Mouse (Mus musculus) inflammation-experienced regulatory T-cells (primary cell): Measurements from ENCODE around the gene Mfsd5. TPM values are rescaled to one million over a fixed set of nuclear protein-coding genes. Genes with fewer than 3 reads are reported as not detected.

Experiments
- polyA plus RNA-seq, 2 experiments: library from polyadenylated mRNA; unstranded; fragments of 100-300 nt; shearing (Covaris generic); gene quantifications; one replicate each; pipeline ENCODE4 v1.2.1; 2017

Mfsd5 gene
- polyA plus RNA-seq = 100 to 1,000 TPM; 101 to 121 TPM

DNA sequence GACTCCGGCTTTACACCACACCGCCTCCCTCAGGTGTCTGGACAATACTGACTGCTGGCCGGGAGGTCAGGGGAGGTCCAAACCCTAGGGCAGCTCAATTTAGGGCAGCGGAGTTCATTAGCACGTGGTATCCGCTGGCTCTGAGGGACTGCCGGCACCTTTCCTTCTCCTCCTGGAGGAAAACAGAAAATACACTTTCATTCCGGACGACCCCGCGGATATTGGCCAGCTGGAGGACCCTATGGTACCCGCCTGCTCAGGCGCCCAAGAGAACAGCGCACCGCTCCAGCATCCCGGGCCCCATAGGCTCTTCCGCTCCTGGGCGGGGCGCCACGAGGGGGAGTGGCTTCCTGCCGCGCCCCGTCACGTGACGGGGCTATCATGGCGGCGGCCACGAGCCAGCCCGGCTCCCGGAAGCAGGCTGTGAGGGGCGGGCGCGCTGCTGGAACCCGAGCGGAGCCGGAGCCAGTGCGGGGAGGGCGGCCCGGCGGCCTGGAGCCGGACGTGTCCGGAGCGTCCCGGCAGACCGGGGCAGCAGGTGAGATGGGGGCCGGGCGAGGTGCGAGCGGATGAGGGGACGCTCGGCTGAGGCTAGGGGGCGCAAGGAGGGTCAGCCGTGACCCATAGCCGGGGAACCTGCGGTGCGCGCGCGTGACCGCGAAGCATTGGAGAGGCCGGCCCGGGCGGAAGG lies at the start of gene Mfsd5:
TSS of gene Mfsd5 (plus strand) at position 363 of the 691 bp plus-strand sequence.

DNA sequence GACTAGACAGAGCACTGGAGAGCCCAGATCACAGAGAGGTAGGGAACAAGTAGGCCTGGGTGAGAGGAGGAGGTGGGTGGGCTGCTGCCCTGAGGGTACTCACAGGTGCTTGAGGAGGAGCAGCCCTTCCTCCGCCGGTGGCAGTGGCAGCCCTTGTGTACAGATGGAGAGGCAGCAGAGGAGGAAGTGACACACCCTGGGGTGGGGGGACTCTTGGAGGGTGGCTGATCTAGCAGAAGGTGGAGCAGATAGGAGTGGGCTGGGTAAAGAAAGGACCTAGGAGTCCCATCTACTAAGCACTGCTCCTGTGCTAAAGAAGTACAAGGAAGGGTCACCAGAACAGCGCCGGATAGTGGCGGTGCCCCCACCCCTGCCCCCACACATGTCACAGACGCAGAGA lies 47.5 kb upstream of the Mfsd5 start, which contains the start of gene Itgb7:
TSS of gene Itgb7 (minus strand) at position 197 of the 400 bp plus-strand sequence.

GRCm38 (mm10) chr15:102257202-102258075 lies 21.8 kb upstream of the Mfsd5 start, which contains the start of gene Rarg:
Gene Rarg (minus strand): TSS chr15:102257517.

DNA sequence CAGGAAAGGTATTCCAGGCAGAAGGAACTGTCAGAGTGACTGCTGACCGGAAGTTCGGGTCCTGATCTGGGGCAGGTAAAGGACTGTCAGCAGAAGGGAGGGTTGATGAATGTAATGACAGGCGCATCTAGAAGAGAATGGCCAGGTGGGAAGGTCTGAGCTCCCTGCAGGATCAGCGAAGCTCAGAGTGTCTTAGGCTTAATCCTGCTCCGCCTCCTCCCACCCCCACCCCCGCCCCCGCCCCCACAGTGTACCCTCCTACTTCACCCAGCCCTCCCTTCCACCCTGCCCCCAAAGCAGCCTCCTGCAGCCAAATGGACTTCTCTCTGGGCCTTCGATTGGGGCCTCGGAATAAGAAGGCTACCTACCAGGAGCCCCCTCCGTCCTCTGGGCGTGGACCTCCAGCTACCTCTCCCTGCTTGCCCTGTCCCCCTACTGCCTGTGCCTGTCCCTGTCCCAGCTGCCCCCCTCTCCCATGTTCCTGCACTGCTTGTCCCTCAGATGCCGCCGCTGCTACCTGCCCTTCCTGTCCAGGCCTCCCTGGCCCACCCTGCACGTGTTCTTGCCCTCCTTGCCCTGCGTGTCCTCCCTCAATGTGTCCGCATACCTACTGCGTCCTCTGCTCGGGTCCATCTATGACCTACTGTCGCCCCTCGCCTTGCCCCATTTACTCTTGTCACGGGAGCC lies 8.8 kb upstream of the Mfsd5 start, which contains the start of gene Gm9918:
TSS of gene Gm9918 (plus strand) at position 290 of the 687 bp plus-strand sequence.

DNA sequence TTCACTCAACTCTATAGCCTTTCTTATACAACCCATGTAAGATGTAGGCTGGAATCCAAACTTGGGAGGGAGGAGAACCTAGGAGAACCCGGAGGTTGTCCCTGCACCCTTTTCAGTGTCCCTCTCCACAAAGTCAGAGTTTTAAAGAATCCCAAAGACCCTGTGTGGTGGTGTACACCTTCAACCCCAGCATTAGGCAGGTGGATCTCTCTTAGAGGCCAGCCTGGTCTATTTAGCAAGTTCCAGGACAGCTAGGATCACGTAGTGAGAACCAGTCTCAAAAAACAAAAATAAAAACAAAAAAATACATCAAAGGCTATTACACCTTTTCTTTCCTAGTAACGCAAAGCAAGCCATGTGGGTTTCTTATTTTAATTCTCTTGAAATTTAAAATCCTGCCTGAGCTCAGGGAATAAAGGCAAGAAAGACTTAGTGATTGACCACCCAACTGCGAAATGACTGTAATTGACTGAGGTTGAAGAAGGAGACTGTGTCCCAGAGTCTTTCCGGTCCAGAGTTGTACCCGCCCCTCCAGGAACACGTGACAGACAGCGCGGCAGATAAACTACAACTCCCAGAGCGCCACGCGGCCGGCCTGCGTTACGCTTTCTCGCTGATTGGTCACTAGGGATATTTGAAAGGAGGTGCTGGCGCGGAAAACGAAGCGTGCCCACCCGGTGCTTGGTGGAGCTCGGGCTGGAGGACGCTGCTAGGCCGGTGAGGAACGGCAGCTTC lies 16.5 kb downstream of the Mfsd5 start, which contains the start of gene Espl1:
TSS of gene Espl1 (plus strand) at position 634 of the 735 bp plus-strand sequence.

GRCm38 (mm10) chr15:102326022-102326576 lies 46.8 kb downstream of the Mfsd5 start, which contains the start of gene Pfdn5:
Gene Pfdn5 (plus strand): TSS chr15:102326116.

Other genes starting within 250 kb of the Mfsd5 start
- gene Eif4b, start 205.7 kb upstream of the Mfsd5 start, polyA plus RNA-seq = 10 to 100 TPM; 96.9 to 97.9 TPM
- gene Tns2, start 179.0 kb upstream of the Mfsd5 start, polyA plus RNA-seq = 1 to 10 TPM; 2.7 to 3.6 TPM
- gene Spryd3, start 143.2 kb upstream of the Mfsd5 start, polyA plus RNA-seq = 10 to 100 TPM; 55.1 to 62.1 TPM
- 1 to 10 TPM in 1 of 2 experiments, not detected in 1; 1.7 TPM for gene Igfbp6, start 135.1 kb upstream of the Mfsd5 start, polyA plus RNA-seq
- gene Soat2, start 128.9 kb upstream of the Mfsd5 start, polyA plus RNA-seq = 1 to 10 TPM; 2.2 TPM
- 100 to 1,000 TPM in 1 of 2 experiments, 10 to 100 TPM in 1; 94.4 to 103 TPM for gene Zfp740, start 76.2 kb upstream of the Mfsd5 start, polyA plus RNA-seq
- 10 to 100 TPM; 23.9 to 26.0 TPM for gene Csad, start 74.7 kb upstream of the Mfsd5 start, polyA plus RNA-seq
- gene Itgb7, start 47.5 kb upstream of the Mfsd5 start, polyA plus RNA-seq = 1,000 to 10,000 TPM; 1,270 to 1,388 TPM
- 10 to 100 TPM; 37.3 to 41.8 TPM for gene Rarg, start 21.9 kb upstream of the Mfsd5 start, polyA plus RNA-seq
- gene Gm9918, start 8.9 kb upstream of the Mfsd5 start, polyA plus RNA-seq = under 1 TPM in 1 of 2 experiments, not detected in 1; 0.34 TPM
- gene Espl1, start 16.8 kb downstream of the Mfsd5 start, polyA plus RNA-seq = 1 to 10 TPM in 1 of 2 experiments, under 1 TPM in 1; 0.60 to 1.9 TPM
- 100 to 1,000 TPM; 410 to 478 TPM for gene Pfdn5, start 46.7 kb downstream of the Mfsd5 start, polyA plus RNA-seq
- 10 to 100 TPM; 81.7 to 90.3 TPM for gene Myg1, start 52.3 kb downstream of the Mfsd5 start, polyA plus RNA-seq
- gene Aaas, start 71.3 kb downstream of the Mfsd5 start, polyA plus RNA-seq = 10 to 100 TPM; 50.8 to 79.0 TPM
- gene Sp7, start 87.7 kb downstream of the Mfsd5 start, polyA plus RNA-seq = under 1 TPM in 1 of 2 experiments, not detected in 1; 0.33 TPM
- gene Sp1, start 126.7 kb downstream of the Mfsd5 start, polyA plus RNA-seq = 10 to 100 TPM; 14.5 to 14.9 TPM
- gene Amhr2, start 165.9 kb downstream of the Mfsd5 start, polyA plus RNA-seq = under 1 TPM; 0.38 to 0.94 TPM
- gene Prr13, start 179.6 kb downstream of the Mfsd5 start, polyA plus RNA-seq = 100 to 1,000 TPM; 513 to 642 TPM
- 100 to 1,000 TPM in 1 of 2 experiments, 10 to 100 TPM in 1; 95.8 to 136 TPM for gene Pcbp2, start 191.1 kb downstream of the Mfsd5 start, polyA plus RNA-seq
- gene Gm10337, start 224.3 kb downstream of the Mfsd5 start, polyA plus RNA-seq = not detected
- 1 to 10 TPM; 8.9 to 9.2 TPM for gene Map3k12, start 237.6 kb downstream of the Mfsd5 start, polyA plus RNA-seq
- gene Tarbp2, start 238.7 kb downstream of the Mfsd5 start, polyA plus RNA-seq = 10 to 100 TPM; 50.6 to 57.9 TPM
- gene Npff, start 245.5 kb downstream of the Mfsd5 start, polyA plus RNA-seq = 1 to 10 TPM; 5.1 to 7.0 TPM